Mouse (Mus musculus) megakaryocyte, embryonic 14.5 days (primary cell): ENCODE measurements at regions not wholly inside any gene's neighbourhood (a gene's known extent, or its start where the extent isn't known, plus 50 kb on each side); places are given as distances from the start of the nearest gene placed in this dataset.

ENCODE experiments used
- H3K27me3 ChIP-seq: replicated peaks from 2 replicates; pipeline ENCODE3; 2012; ENCODE audit warnings: inconsistent platforms
- H3K36me3 ChIP-seq: replicated peaks from 2 replicates; pipeline ENCODE3; 2012; ENCODE audit warnings: low read length, inconsistent platforms, mixed read lengths
- H3K4me1 ChIP-seq: 2 replicates; pipeline ENCODE4 v1.6.1; 2012; ENCODE audit warnings: inconsistent platforms
- H3K4me3 ChIP-seq: replicated peaks from 2 replicates; pipeline ENCODE3; 2012; ENCODE audit warnings: moderate library complexity, mild to moderate bottlenecking, inconsistent platforms
- H3K9me3 ChIP-seq: 2 replicates; pipeline ENCODE4 v1.6.1; 2012; ENCODE audit warnings: inconsistent platforms
- FLI1 ChIP-seq: IDR thresholded peaks from 2 replicates; pipeline ENCODE4 v1.6.1; 2012; ENCODE audit warnings: low read length, inconsistent platforms, mixed read lengths
- GATA1 ChIP-seq: IDR thresholded peaks from 3 replicates; pipeline ENCODE4 v1.6.1; 2012; ENCODE audit warnings: mixed read lengths, low read length, inconsistent platforms, borderline replicate concordance

GRCm38 (mm10) chr1:71941688-71942087, 270.4 kb downstream of the Mreg start:
- no peak overlapping the region for H3K4me3 ChIP-seq
- no peaks in the 10 kb centered on the region for H3K36me3 ChIP-seq
- TF ChIP-seq FLI1 (no peak), GATA1 (no peak)
- H3K9me3 ChIP-seq: no peaks in the 10 kb centered on the region
- H3K4me1 ChIP-seq: no peaks in the 10 kb centered on the region; the same call in 1 of the 2 replicates
- peaks cover 3% of the 10 kb centered on the region for H3K27me3 ChIP-seq

GRCm38 (mm10) chr1:71940900-71941299, 271.2 kb downstream of the Mreg start:
- no peaks in the 10 kb centered on the region for H3K9me3 ChIP-seq
- H3K36me3 ChIP-seq: no peaks in the 10 kb centered on the region
- no peak overlapping the region for H3K4me3 ChIP-seq
- no peak for TF ChIP-seq FLI1
- no peak for TF ChIP-seq GATA1
- H3K27me3 ChIP-seq: peaks cover 3% of the 10 kb centered on the region
- no peaks in the 10 kb centered on the region; the same call in 1 of the 2 replicates for H3K4me1 ChIP-seq

GRCm38 (mm10) chr1:71938323-71939007, 273.6 kb downstream of the Mreg start:
- peaks cover 3% of the 10 kb centered on the region for H3K27me3 ChIP-seq
- H3K9me3 ChIP-seq: no peaks in the 10 kb centered on the region; the same call in 1 of the 2 replicates
- no peaks in the 10 kb centered on the region for H3K36me3 ChIP-seq
- H3K4me1 ChIP-seq: no peaks in the 10 kb centered on the region; the same call in 1 of the 2 replicates
- no peak overlapping the region for H3K4me3 ChIP-seq
- TF ChIP-seq GATA1 (no peak), FLI1 (no peak)

- Histone ChIP-seq H3K27me3 (peaks cover 3% of the 10 kb centered on the region), H3K36me3 (no peaks in the 10 kb centered on the region), H3K9me3 (no peaks in the 10 kb centered on the region; the same call in 1 of the 2 replicates), H3K4me1 (no peaks in the 10 kb centered on the region; the same call in 1 of the 2 replicates), H3K4me3 (no peak overlapping the region)
- no peak for TF ChIP-seq FLI1
- TF ChIP-seq GATA1: no peak
These were observed 274.2 kb downstream of the Mreg start for GRCm38 (mm10) chr1:71937922-71938321.

- H3K9me3 ChIP-seq: no peaks in the 10 kb centered on the region; the same call in 1 of the 2 replicates
- no peaks in the 10 kb centered on the region for H3K36me3 ChIP-seq
- no peaks in the 10 kb centered on the region; the same call in 1 of the 2 replicates for H3K4me1 ChIP-seq
- peaks cover 3% of the 10 kb centered on the region for H3K27me3 ChIP-seq
- no peak overlapping the region for H3K4me3 ChIP-seq
- TF ChIP-seq GATA1: no peak
- TF ChIP-seq FLI1: no peak
These were observed 274.9 kb downstream of the Mreg start for GRCm38 (mm10) chr1:71937168-71937567.

- no peaks in the 10 kb centered on the region for H3K36me3 ChIP-seq
- peaks cover 3% of the 10 kb centered on the region for H3K27me3 ChIP-seq
- no peak overlapping the region for H3K4me3 ChIP-seq
- H3K9me3 ChIP-seq: no peaks in the 10 kb centered on the region; the same call in 1 of the 2 replicates
- no peak for TF ChIP-seq FLI1
- TF ChIP-seq GATA1: no peak
- H3K4me1 ChIP-seq: no peaks in the 10 kb centered on the region; the same call in 1 of the 2 replicates
These were observed 275.5 kb downstream of the Mreg start for GRCm38 (mm10) chr1:71936501-71937129.

GRCm38 (mm10) chr1:71925501-71925900, 272.5 kb upstream of the Fn1 start:
- Histone ChIP-seq H3K4me1 (no peaks in the 10 kb centered on the region), H3K27me3 (no peaks in the 10 kb centered on the region), H3K9me3 (0 out of 2 replicates have a peak, but pooled peaks cover 4% of the 10 kb centered on the region), H3K4me3 (no peak overlapping the region), H3K36me3 (no peaks in the 10 kb centered on the region)
- no peak for TF ChIP-seq GATA1

GRCm38 (mm10) chr1:71924884-71925283, 271.9 kb upstream of the Fn1 start:
- 0 out of 2 replicates have a peak, but pooled peaks cover 4% of the 10 kb centered on the region for H3K9me3 ChIP-seq
- H3K36me3 ChIP-seq: no peaks in the 10 kb centered on the region
- TF ChIP-seq FLI1 (no peak), GATA1 (no peak)
- no peaks in the 10 kb centered on the region for H3K27me3 ChIP-seq
- no peaks in the 10 kb centered on the region for H3K4me1 ChIP-seq
- H3K4me3 ChIP-seq: no peak overlapping the region

GRCm38 (mm10) chr1:71923731-71924130, 270.7 kb upstream of the Fn1 start:
- Histone ChIP-seq H3K9me3 (peaks cover 3% of the 10 kb centered on the region; the same call in 1 of the 2 replicates), H3K36me3 (no peaks in the 10 kb centered on the region), H3K4me1 (no peaks in the 10 kb centered on the region), H3K27me3 (no peaks in the 10 kb centered on the region), H3K4me3 (no peak overlapping the region)
- TF ChIP-seq GATA1 (no peak), FLI1 (no peak)

GRCm38 (mm10) chr1:71921456-71921855, 268.5 kb upstream of the Fn1 start:
- H3K36me3 ChIP-seq: no peaks in the 10 kb centered on the region
- no peaks in the 10 kb centered on the region for H3K27me3 ChIP-seq
- no peak overlapping the region for H3K4me3 ChIP-seq
- no peaks in the 10 kb centered on the region for H3K4me1 ChIP-seq
- TF ChIP-seq GATA1 (no peak), FLI1 (no peak)
- peaks cover 8% of the 10 kb centered on the region; the same call in 1 of the 2 replicates for H3K9me3 ChIP-seq
